Mouse (Mus musculus): ENCODE results near the gene Gm8104.
"Not testable (repeated sequence)": the region's sequence is repeated elsewhere in the genome, so short reads cannot be mapped to it uniquely, and the experiment has no call there.

Gene Gm8104

GRCm38 (mm10) chr14:43100301-43100700 is at the start of gene Gm8104:
Gene Gm8104, plus strand, starts transcription at chr14:43100601.
- not testable (repeated sequence) for DNase-seq (ENCODE audit: low spot score)

- DNase-seq (ENCODE audit: low spot score) = not testable (repeated sequence)
Observed at GRCm38 (mm10) chr14:43058063-43058462, 42.3 kb upstream of the Gm8104 start.

GRCm38 (mm10) chr14:43060179-43060578 is 40.2 kb upstream of the Gm8104 start:
- not testable (repeated sequence) for DNase-seq (ENCODE audit: low spot score)

GRCm38 (mm10) chr14:43076543-43076942 is 23.9 kb upstream of the Gm8104 start, which contains the start of gene Gm8094:
Gene Gm8094, minus strand, starts transcription at chr14:43076643.
- not testable (repeated sequence) for DNase-seq (ENCODE audit: low spot score)

GRCm38 (mm10) chr14:43084936-43085730 is 15.3 kb upstream of the Gm8104 start:
- DNase-seq (ENCODE audit: low spot score) = not testable (repeated sequence)

GRCm38 (mm10) chr14:43089103-43089919 is 11.1 kb upstream of the Gm8104 start:
- not testable (repeated sequence) for DNase-seq (ENCODE audit: low spot score)

GRCm38 (mm10) chr14:43119673-43120072 is 19.3 kb downstream of the Gm8104 start:
- DNase-seq (ENCODE audit: low spot score) = not testable (repeated sequence)

GRCm38 (mm10) chr14:43126286-43126685 is 25.9 kb downstream of the Gm8104 start:
- DNase-seq (ENCODE audit: low spot score) = not testable (repeated sequence)
